Mouse (Mus musculus) CD4-positive helper T cell, adult 2 months (primary cell): ENCODE results near the gene Misp.

Experiments used
- DNase-seq: peaks from one replicate; pipeline ENCODE4 v3.0.0-alpha.2; 2012; ENCODE audit warnings: low read depth, missing footprints, low spot score

Misp gene

GRCm38 (mm10) chr10:79794491-79794931, 26.3 kb upstream of the Misp start:
- DNase-seq: no peak

GRCm38 (mm10) chr10:79795905-79796304, 24.9 kb upstream of the Misp start:
- no peak for DNase-seq

DNA sequence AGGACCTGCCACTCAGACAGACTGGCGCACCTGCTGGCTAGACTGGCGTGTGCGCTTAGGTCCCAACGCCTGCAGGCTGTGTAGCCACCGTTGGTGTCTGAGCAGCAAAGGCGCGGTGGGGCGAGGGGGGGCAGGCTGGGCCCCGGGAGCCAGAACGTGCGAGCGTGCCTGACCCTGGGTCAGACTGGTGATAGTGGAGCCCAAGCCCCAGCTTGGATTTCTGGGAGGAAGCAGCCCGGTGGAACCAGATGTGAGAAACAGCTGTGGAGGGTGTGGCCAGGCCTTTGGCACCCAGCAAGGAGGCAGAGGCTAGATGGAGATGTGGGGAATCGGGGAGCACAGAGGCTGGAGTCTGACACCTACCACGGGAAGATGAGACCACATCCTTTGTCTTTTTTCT, 23.5 kb upstream of the Misp start:
- no peak for DNase-seq

DNA sequence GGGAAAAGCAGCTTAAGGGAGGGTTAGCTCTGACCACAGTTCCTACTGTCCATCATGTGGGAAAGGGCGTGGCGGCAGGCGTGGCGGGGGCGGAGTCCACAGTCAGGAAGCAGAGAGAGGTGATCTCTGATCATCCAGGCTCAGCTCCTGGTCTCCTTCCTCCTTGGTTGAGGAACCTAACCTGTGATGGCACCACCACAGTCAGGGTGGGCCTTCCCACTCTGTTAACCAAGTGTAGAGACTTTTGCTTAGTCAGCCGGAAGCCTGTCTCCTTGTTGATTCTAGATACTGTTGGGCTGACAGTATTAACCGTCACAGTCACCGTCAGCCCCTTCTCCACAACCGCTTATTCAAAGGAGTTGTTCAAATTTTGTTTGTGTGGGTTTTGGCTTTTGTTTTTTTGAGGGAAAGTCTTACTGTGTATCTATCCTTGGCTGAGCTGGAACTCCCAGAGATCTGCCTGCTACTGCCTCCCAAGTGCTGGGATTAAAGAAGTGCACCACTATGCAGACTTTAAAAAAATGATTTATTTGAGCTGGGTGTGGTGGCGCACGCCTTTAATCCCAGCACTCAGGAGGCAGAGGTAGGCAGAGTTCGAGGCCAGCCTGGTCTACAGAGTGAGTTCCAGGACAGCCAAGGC, 22.4 kb upstream of the Misp start:
- DNase-seq: no peak

GRCm38 (mm10) chr10:79800508-79800907, 20.3 kb upstream of the Misp start:
- DNase-seq: no peak

- DNase-seq: no peak
Measured at GRCm38 (mm10) chr10:79801837-79802236, 19.0 kb upstream of the Misp start.

GRCm38 (mm10) chr10:79802331-79802971, 18.3 kb upstream of the Misp start:
- no peak for DNase-seq

DNA sequence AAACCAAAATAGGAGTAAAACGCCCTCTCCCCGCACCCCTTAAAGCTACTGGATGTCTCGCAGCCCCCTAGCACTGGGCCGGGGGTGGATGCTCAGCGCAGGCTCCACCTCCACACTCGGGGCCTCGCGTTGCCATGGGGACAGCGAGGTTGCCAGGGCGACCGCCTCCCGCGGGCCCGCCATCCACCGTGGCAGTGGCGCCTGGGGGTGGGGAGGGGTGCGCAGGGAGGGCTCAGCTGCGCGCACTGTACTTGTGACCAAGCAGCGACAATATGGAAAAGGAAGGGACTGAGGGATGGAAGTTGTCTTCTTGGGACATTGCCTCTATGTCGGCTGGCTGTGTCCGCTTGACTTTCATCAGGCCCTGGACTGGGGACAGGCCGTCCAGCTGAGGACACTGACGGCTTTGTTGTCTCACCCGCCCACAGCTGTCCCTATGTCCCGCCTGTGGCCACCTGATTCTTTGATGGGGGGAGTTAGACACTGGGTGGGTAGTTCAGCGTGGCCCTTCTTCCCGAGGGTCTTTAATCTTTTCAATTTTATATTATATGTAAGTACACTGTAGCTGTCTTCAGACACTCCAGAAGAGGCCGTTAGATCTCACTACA, 17.0 kb upstream of the Misp start:
- no peak for DNase-seq

DNA sequence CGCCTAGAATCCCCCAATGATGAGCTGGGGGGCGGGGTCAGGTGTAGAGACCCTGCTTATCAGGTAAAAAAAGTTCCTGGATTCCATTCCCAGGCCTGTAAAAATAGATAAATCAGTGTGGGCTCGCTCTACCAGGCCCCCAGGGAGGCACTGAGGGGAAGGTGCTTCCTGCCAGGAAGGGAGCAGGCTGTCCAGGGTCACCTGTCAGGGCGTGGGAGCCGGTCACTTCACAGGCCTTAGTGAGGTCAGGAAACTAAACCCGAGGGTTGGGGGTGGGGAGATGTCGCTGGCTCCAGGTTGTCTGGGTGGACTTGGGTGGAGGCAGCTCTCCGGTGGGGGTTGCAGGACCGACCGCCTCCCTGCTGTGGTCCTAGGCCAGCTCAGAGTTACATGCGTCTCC, 15.2 kb upstream of the Misp start:
- no peak for DNase-seq

- no peak for DNase-seq
Measured at GRCm38 (mm10) chr10:79806331-79806730, 14.5 kb upstream of the Misp start.

DNA sequence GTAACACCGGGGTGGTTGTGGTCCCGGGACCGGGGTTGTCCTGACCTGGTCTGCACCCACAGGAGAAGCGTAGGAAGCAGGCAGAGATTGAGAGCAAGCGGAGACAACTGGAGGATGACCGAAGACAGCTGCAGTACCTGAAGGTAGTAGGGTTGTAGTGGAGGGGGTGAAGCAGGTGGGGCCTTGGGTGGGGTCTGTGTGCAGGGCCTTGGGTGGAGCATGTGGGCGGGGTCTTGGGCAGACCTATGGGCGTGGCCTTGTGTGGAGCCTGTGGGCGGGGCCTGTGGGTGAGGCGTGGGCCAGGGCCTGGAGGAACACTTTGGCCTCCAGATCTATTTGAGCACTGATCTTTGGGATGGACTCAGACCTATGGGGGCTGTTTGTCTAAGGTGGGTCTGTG, 13.8 kb upstream of the Misp start:
- no peak for DNase-seq

DNA sequence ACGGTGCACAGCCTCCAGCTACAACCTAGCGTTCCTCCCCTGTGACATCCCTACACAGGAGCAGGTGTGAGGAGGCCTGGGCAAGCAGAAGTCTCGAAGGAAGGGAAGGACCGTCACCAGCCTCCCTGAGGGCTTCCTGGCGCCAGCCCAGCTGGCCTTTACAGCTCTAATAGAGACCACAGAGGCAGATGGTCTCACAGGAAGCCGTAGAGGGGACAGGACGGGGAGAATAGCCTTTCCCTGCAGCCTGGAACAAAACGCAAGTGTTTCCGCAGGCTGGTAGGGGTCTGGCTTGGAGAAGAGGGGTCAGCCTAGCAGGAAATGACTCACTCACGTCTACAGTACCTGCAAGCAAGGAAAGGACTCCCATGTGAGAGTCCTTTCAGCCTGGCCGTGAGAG, 13.0 kb upstream of the Misp start:
- no peak for DNase-seq

DNA sequence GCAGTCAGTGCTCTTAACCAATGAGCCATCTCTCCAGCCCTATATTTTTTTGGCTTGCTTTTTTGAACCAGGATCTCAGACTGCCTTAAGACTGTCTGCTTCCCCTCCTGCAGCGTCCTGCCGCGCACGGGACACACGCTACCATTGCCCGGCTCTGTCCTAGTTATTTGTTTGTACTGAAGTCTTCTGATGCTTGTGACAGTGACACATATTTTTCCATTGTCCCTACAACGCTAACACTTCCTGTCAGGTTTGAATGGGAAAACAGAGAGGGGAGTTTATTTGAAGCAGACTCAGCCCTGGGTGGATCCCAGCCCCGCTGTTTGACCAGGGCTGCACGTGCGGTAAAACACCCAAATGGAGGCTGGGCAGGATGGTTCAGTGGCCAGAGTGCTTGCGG, 12.1 kb upstream of the Misp start:
- no peak for DNase-seq

- DNase-seq: peak; percentile 62
Measured at GRCm38 (mm10) chr10:79811736-79812637, 8.8 kb upstream of the Misp start.

DNA sequence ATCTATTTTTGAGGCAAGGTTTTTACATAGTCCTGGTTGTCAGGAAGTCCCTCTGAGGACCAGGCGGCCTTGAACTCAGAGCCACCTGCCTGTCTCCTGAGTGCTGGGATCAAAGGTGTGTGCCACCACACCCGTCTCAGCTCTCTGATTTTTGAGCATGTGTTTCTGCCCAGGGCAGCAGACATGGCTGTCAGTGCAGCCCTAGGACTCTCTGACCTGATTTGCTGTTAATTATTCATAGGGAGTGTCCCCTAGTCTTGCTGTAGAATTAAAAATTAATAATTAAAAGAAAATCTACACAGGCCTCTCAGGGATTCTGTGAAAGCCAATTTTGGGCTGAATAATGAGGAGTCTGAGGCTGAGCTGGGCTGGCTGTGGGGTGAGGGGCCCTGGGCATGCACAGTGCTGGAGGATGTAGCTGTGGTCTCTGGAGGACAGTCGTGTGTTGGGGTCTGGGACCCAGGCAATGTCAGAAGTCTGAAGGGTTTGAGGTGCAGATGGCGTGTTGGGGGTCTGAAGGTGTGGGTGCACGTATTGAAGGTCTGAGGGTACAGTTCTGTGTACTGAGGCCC, 6.4 kb upstream of the Misp start:
- DNase-seq: no peak

DNA sequence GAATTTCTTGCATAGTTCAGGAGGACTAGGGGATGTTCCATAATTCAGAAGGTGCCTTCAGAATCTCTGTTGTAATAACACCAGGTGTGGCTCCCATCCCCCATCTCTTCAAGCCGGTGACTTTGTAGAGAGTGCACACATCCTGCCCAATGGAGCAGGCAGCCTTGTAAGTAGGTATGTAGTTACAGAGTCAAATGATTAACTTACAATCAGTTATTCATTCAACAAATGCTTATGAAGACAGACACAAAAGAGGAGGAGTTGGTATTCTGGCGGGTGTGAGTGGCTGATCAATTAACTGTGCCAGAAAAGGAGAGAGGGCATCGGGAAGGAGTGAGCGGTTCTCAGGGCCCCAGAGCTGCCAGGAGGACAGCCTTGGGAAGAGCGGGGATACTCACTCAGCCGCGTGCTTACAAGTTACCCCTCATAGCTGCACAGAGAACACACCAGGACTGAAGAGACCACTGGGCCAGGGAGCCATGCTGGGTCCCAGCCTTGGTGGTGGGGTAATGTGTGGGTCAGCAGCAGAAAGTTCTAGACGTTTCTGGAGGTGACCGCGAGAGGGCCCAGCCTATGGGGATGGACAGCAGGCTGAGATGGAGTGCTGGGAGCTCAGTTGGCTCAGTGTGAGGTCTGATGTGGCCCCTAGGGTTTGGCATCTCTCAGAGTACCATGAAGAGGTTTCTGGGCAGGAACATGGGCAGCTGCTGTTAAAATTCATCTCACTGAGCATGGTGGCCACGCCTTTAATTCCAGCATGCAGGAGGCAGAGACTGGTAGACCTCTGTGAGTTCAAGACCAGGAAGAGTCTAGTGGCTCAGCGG, 4.9 kb upstream of the Misp start:
- DNase-seq: no peak

GRCm38 (mm10) chr10:79817111-79817510, 3.7 kb upstream of the Misp start:
- no peak for DNase-seq

- no peak for DNase-seq
Measured at GRCm38 (mm10) chr10:79818225-79818624, 2.6 kb upstream of the Misp start.

DNA sequence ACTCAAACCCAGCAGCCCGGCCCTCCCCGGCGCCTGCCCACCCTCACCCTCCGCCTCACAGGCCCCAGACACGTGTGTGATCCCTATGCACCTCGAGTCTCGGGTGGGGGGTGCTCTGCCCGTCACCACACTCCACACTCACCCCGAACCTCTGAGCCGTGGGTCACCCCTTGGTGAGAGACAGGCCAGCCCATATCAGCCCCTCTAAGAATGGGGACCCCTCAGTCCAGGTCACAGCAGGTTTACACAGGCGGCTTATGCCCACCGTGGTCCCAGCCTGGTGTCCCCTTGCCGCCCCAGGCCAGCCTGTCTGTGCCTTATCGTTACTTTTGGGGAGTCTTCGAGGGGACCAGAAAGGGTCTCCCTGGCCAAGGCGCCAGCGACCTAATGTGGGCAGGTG, 1.2 kb upstream of the Misp start:
- DNase-seq: no peak

DNA sequence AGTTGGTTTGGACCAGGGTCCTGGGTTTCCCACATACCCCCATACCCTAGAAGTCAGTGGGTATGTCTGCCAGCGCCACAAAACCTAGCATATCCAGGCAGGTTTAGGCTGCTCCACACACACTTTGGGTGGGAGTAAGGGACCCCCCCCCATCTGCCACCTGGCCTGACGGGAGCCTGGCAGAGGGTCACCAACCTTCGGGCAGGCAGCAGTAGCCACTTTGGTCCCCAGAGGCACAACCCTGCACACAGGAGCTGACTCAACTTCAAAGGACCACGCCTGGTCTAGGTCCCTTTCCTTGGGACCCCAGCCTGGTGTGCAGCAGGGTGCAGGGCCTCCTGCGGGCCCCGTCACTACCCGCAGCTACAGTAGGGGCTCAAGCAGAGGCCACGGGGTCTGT, 512 bp upstream of the Misp start:
- no peak for DNase-seq

- DNase-seq: no peak
Measured at GRCm38 (mm10) chr10:79821731-79822130, 942 bp downstream of the Misp start.
